Mouse (Mus musculus): ENCODE results near the gene Car3.

Car3 gene

DNA sequence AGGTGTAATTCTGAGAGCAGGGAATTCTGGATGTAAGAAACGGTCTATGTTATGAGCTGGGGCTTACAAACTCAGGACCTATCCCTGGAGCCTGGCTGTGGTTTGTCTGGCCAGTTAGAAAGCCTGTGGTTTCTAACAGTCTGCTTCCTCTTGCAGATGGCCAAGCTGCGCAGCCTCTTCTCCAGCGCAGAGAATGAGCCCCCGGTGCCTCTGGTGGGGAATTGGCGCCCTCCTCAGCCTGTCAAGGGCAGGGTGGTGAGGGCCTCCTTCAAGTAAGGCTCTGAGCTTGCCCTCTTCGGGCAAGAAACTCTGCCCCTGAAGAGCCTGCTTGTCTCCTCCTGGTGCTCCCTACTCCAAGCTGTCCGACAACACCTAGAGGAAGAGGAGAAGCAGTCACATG is 8.1 kb downstream of the Car3 start:
- in situ Hi-C loops (cut with MseI, MboI): loop anchor here (5.0 to 25.0 kb wide), 3 partner anchors 184 to 373 kb away; no protein-coding TSS in a partner anchor

DNA sequence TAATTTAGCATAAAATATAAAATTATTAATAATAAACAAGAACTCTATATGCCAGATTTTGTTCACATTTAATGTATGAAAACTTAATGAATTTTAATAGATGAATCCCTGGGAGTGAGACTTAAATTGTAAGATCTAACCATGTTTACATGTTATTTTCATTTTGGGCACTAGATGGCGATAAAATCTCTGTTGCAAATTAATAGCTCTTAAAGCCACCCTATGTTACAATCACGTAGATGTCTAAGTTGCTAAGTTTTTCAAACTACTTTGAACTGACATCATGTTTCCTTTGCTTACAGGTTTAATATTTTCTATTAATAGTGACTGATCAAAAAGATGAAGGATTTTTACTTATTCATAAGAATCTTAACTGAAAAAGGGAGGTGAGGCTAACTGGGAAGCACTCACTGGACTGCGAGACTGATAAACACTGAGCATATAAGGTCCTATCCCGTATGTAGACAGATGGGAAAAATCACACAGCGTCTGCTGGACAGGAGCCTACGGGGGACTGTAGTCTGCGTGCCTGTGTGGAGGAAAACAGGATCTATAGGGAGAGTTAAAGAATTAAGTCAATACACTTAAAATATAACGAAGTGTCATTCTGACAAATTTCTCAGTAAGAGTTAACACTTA is 11.2 kb downstream of the Car3 start:
- in situ Hi-C loops (cut with MseI, MboI): loop anchor here (5.0 to 25.0 kb wide), 3 partner anchors 187 to 370 kb away; no protein-coding TSS in a partner anchor

DNA sequence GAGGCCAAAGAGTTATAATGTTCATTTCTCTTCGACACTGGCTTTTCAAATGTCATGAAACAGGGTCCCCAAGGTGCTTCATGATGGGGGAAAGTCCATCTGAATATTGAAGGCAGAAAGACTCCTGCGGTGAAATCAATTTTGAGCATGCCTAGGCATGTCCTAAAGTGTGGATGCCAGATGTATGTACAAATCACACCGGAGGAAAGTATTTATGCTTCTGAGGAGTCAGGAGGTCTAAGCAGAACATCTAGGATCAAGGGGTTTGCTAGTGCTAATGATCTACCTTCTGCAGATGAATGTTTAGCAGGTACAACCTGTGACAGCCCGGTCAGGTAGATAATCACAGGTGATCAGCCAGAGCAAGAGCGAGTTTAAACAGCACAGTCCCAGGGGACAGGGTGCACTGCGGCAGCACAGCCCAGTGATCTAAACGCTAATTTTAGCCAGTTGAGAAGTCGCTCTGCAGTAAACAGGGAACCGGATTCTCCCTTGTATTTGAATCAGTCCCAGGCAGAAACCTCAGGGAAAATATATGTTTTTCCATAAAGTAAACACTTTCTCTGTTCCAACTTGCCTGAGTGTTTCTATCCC is 13.1 kb downstream of the Car3 start:
- in situ Hi-C loops (cut with MseI, MboI): loop anchor here in 1 of 2 experiments (10.0 kb wide), 1 partner anchor 368 kb away; no protein-coding TSS in a partner anchor

DNA sequence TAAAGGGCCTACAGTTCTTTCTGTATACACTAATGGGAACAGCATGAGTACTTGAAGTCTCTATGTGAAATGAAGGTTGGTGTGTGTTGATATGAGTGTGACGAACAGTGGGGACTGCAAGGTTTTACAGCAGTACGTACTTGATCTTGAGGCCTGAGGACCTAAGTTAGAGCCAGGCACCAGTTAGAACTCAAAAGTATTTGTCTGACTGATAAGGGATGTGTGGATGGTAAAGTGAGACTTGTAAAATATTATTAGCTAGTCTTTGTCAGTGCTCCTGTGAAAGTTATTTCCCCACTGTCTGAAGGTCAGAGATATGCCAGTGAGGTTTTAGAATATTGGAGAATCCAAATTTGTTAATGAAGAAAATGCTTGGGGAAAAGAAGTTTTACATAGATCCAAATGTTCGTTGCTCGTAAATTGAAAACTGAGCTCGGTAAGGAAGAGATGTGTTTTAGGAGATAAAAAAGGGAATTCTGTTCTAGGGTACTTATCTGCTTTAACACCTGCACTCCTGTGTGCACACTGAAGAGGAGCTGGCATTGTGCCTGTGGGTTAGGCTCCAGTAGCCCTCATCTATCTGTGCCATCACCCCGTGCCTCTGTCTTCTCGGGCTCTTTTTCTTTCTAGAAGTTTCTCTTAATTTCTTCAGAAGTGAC is 14.1 kb downstream of the Car3 start:
- in situ Hi-C loops (cut with MseI, MboI): loop anchor here in 1 of 2 experiments (10.0 kb wide), 1 partner anchor 367 kb away; no protein-coding TSS in a partner anchor

DNA sequence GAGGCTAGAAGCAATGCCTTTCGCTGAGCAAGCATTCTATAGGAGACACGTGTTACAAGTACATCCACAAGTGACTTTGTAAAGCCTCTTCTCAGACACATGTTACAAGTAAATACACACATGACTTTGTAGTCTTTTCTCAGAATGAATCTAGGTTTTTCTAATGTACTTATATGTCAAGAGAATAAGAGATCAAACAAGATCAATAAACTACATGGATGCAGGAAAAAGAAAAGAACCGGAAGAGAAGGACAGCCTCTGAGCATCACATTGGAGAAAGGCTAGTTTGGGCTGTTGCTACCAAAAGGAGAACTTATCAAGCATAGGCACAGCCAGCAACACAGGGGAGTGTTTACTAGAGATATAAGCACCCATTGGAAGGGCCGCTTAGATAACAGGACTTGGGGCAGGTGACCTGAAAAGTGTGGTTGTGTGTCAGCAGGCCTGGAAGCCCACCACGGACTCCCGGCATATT is 15.5 kb downstream of the Car3 start:
- in situ Hi-C loops (cut with MseI, MboI): loop anchor here in 1 of 2 experiments (10.0 kb wide), 1 partner anchor 366 kb away; no protein-coding TSS in a partner anchor

DNA sequence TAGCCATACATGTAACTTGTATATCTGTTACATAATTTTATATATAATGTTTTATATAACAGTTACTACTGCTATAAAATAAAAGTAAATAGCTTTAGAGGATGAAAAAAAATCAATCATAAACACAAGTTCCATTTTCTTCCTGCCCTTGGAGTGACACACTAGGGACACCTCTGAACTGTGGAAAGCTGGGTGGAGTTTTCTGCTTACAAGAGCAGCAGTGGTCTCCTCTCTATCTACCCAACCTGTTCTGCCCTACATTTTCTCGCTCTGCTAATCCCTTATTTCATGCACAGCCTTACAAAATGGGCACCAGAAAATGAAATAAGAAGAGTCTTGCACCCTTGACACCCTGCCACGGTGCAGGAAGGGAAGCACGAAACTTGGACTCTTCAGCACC is 16.0 kb downstream of the Car3 start:
- in situ Hi-C loops (cut with MseI, MboI): loop anchor here in 1 of 2 experiments (10.0 kb wide), 1 partner anchor 366 kb away; no protein-coding TSS in a partner anchor

DNA sequence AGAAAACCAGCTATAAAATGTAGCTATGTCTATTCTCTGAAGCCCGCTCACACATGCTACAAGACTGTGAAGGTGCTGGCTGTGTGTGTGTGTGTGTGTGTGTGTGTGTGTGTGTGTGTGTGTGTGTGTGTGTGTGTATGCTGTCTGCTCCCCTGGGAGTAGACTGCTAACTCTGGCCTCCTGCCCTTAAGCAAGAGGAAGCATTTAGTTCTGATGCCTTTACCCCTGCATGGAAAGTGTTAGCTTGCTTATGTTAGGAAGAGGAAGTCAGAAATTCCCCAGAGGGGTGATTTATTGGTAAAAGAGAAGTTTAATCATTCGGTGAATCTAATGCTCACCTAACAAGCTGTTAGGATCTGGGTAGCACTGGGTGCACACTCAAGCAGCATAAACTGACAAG is 17.0 kb downstream of the Car3 start:
- in situ Hi-C loops (cut with MseI, MboI): no loop called here

DNA sequence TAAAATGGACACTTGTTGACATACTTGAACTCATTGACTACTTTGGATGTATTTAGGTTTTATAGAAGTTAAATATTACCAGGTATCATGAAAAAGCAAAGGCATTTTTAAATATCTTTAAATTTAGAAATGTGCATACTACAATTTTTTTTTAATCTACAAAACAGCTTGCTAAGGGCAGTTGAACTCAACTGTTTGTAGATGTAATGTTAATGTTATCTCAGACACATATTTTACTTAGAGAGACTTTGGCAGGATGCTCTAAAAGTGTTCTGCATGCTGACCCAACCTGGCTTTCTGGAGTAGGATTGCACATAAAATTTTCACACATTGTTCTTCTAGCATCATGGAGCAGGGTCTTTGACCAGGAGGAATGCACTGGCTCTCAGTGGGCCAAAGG is 18.7 kb downstream of the Car3 start:
- in situ Hi-C loops (cut with MseI, MboI): no loop called here

DNA sequence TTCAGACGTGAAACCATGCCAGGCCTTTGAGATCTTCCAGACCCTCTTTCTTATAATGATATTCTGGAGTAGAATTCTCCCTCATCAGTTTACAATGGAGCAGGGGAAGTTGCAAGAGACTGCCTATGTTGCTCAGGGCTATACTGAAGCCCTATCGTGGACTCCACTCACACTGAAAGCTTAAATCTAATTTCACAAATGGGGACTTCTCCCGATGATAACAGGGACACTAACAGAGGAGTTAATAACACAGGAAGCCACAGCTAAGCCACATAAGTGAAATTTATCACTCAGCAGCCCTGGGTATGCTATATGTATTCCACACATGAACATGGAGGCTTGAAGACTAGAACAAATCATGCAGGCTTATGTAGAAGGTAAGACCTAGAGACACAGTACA is 19.4 kb downstream of the Car3 start:
- in situ Hi-C loops (cut with MseI, MboI): no loop called here

DNA sequence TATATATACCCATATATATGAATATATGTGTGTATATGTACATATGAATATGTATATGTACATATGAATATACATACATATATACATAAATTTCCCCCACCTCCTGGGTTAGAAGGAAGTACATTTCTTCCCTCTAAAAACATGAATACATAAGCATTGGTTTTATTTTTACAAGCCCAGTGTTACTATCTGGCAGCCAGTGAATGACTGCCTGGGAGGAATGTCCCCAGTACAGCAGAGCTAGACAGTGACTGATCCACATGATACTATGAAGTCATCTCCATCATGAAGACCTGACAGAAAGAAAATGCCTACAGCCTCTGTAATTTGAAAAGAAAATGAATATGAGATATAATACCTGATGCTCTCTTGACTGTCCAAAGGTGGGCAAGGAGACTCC is 21.5 kb downstream of the Car3 start:
- in situ Hi-C loops (cut with MseI, MboI): loop anchor here in 1 of 2 experiments (5.0 kb wide), 1 partner anchor 312 kb away; no protein-coding TSS in a partner anchor

DNA sequence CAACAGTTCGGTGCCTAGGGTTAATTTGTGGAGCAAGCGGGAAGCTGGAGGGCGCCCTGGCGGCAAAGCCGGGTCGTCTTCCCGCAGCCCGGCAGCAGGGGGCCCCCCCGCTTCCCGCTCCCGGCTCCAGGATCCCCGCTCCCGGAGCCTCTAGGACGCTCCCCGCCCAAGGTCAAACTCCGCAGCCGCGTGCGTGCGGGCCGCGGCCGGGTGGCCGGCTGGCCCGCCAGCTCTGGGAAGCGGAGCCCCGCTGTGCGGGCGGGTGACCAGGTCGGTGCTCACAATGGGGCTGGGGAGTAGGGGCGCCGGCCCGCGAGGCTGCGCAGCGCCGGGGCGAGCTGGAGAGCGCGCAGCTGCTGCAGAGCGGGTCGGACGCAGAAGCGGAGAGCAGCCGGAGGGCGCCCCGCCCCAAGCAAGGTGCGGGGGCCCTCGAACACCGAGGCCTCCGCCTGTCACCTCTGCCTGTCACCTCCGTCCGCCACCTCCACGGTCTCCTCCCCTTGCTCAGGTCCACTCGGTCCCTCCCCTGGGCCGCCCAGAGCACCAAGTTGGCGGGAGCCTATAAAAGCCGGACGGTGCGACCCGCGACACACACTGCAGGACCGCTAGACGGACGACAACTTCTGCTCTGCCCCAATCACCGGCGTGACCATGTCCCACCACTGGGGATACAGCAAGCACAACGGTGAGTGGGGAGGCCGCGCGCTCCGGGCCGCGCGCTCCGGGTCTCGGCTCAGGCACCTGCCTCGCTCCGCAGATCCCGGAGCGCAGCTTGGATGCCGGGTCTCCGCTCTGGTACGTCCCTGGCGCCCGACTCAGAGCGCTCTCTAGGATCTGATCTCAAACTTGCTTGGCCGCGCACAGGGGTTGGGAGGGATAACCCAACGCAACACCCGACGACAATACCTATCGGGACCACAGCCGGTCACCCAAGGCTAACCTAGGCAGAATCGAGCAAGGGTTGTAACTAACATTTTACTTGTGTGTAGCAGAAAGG is 23.1 kb downstream of the Car3 start, which contains the start of gene Car2:
Car2 (plus strand) TSS at position 172 of the 997 bp plus-strand sequence.
- in situ Hi-C loops (cut with MseI, MboI): loop anchor here in 1 of 2 experiments (5.0 kb wide), 1 partner anchor 311 kb away; no protein-coding TSS in a partner anchor

DNA sequence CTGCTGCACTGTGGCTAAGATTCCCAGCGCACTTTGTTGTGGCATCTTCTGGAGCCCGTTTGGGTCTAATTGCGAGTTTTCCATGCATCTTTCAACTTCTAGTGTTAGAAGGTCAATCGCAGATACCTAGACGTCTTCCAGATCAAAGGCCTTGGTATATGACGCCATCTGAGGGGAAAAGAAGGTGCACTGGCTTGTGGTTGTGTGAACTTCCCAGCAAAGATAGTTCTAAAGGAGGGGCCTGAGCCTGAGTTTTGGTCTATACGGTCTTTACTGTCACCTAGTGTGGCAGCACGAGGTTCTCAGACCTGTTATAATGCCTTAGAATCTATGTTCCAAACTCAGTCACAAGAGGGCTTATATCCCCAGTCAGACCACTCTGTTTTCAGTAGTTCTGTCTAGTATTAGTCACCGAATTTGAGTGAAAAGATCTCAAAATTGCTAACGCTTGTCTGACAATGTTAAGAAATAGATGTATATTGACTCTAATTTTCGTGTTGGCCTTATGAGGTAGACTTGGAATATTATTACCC is 23.9 kb downstream of the Car3 start:
- in situ Hi-C loops (cut with MseI, MboI): loop anchor here in 1 of 2 experiments (5.0 kb wide), 1 partner anchor 310 kb away; no protein-coding TSS in a partner anchor

DNA sequence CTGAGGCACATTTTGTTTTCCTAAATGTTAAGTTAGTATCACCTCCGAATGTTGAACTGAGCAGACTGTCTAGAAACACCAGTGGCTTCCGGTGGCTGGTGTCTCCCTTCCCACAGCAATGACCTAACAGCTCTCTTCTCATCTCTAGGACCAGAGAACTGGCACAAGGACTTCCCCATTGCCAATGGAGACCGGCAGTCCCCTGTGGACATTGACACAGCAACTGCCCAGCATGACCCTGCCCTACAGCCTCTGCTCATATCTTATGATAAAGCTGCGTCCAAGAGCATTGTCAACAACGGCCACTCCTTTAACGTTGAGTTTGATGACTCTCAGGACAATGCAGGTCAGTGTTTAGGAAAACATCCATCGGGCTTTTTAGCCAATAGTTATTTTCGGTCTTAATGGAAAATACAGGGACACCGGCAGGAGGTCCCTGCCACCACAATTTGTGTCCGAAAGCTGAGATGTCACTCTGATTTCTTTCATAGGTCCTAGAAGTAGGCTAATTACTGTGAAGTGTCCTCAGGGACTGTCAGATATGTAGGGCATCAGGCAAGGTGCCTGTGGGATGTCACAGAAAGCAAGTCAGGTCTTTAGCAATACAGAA is 24.5 kb downstream of the Car3 start:
- in situ Hi-C loops (cut with MseI, MboI): loop anchor here in 1 of 2 experiments (5.0 kb wide), 1 partner anchor 310 kb away; no protein-coding TSS in a partner anchor

DNA sequence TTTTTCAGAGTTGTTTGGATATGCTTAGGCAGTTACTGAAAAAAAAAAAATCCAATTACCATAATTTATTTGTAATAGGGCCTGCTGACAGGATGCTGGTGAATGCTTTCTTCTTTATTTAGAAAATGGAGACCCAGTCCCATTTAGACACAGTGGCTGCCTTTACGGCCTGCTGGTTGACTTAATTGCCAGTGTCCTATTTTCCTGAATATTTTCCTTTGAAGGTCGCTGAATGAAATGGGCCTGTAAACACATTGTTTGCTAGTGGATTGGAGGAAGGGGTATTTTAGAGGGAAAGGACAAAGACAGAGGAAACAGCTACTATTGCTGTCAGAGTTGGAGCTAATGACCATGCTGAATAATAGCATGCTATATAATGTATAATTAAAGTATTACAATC is 25.2 kb downstream of the Car3 start:
- in situ Hi-C loops (cut with MseI, MboI): loop anchor here in 1 of 2 experiments (5.0 kb wide), 1 partner anchor 309 kb away; no protein-coding TSS in a partner anchor

DNA sequence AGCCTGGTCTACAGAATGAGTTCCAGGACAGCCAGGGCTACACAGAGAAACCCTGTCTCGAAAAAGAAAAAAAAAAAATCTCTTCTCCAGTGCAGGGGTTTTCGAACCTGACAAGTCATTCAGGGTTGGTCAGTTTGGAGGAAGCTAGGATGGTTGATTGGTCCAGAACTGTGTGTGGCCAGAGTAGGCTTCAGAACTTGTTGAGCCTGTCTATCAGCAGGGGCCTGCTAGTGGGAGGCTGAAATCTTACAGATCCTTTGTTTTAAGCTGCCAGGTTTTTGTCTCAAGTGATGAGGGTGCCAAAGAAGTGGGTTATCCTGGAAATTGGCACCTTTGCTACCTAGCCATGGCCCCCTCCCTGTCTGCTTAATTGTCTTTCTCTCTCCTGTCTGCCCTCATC is 25.8 kb downstream of the Car3 start:
- in situ Hi-C loops (cut with MseI, MboI): loop anchor here in 1 of 2 experiments (5.0 kb wide), 1 partner anchor 308 kb away; no protein-coding TSS in a partner anchor

DNA sequence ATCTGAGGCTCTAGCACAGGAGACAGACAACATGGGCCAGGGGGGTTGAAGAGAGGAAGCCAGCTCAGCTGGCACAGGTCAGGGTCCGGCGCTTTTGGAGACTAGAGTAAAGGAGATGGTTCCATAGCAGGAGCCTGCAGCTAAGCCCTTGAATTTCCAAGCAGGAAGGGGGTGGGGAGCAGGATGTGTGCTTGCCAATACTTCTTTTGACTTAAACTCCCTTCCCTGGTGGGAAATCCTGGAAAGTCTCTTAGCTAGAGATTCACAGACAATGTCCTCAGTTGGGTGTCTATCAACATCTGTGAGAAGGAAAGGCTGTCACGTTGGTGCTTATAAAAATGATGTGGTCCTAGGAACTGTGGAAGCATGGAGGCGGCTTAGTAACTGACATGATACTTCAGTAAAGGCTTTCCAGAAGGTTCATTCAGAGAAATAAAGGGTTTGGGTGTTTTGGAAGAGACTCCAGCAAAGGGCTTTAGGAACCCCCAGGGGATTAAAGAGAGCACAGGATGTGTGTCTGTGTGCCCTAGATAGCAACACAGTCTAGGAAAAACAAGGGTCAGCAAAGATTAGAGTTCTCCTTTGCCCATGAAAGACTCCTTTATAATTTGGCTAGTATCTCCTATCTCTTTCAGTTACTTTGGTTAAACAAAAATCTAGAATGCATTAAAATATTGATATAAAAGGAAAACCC is 26.6 kb downstream of the Car3 start:
- in situ Hi-C loops (cut with MseI, MboI): loop anchor here in 1 of 2 experiments (5.0 kb wide), 1 partner anchor 307 kb away; no protein-coding TSS in a partner anchor

DNA sequence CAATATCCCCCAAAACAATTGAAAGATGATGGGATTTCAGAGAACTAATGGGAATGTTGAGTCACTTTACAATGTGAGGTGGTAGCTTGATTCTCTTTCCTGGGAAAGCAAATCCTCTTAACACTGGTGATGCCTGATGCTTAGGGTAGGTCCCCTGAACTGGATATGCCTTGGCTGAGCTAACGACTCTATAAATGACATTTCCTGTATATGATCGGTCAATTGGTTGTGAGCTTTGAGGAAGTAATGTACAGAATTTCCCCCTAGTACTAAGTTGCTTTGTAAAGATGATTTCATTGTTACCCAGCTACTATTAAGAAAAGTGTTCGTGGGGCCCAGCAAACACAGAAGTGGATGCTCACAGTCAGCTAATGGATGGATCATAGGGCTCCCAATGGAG is 29.7 kb downstream of the Car3 start:
- in situ Hi-C loops (cut with MseI, MboI): no loop called here

DNA sequence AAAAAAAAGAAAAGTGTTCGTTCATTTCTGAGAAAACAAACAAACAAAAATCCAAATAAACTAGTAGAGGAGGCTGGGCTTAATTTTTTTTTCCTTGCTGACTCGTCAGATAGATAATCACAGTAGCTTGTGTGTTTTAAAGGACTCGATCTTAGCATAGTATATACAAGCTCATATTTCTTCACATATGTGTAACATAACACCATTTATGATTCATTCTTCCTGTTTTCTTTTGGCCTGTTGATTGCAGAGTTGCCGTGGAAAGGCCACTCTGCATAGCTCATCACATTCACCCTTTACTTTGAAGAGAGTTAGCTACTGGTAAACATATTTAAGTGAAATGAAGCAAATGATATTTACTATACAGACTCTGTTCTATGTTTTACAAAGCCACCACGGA is 30.4 kb downstream of the Car3 start:
- in situ Hi-C loops (cut with MseI, MboI): no loop called here

DNA sequence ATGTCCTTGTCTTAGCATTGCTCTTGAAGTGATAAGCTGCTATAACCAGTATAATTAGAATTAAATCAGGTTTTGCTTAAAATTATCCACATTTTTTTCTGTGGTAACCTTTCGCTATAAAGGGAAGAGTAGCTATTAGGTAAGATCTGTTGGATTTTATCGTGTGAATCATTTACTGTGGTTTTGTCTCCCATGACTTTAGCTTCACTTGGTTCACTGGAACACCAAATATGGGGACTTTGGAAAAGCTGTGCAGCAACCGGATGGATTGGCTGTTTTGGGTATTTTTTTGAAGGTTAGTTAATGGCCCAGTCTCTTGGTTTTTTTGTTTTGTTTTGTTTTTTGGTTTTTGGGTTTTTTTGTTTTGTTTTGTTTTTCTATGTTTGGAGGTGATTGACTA is 32.0 kb downstream of the Car3 start:
- in situ Hi-C loops (cut with MseI, MboI): no loop called here
